Mouse (Mus musculus) kidney, embryonic 16.5 days (tissue): ENCODE measurements around the gene Iqsec2. TPM values are rescaled to one million over a fixed set of nuclear protein-coding genes. Genes with fewer than 3 reads are reported as not detected.

Experiments
- ATAC-seq: fragments of 200-750 bp; cut with Nextera tagmentation; 2 replicates; pipeline ENCODE4 v1.8.0; 2017; ENCODE audit warnings: moderate TSS enrichment; ENCODE audit not compliant: low FRiP score, low TSS enrichment
- H3K27ac ChIP-seq: fragments of 300-500 bp; sonication (generic); 2 replicates; pipeline ENCODE4 v1.5.1; 2014; ENCODE audit warnings: low read length
- H3K27me3 ChIP-seq: fragments of 300-500 bp; sonication (generic); 2 replicates; pipeline ENCODE4 v1.6.1; 2014; ENCODE audit warnings: low read length, control low read depth, mixed read lengths; ENCODE audit not compliant: insufficient read depth
- H3K36me3 ChIP-seq: fragments of 300-500 bp; sonication (generic); 2 replicates; pipeline ENCODE4 v1.6.1; 2014; ENCODE audit warnings: low read length, control low read depth, mixed read lengths; ENCODE audit not compliant: insufficient read depth
- H3K4me1 ChIP-seq: fragments of 300-500 bp; sonication (generic); 2 replicates; pipeline ENCODE4 v1.6.1; 2014; ENCODE audit warnings: low read length, control low read depth, mixed read lengths; ENCODE audit not compliant: insufficient read depth
- H3K4me2 ChIP-seq: fragments of 300-500 bp; sonication (generic); replicated peaks from 2 replicates; pipeline ENCODE4 v1.6.1; 2014; ENCODE audit warnings: low read depth, low read length
- H3K4me3 ChIP-seq: fragments of 300-500 bp; sonication (generic); 2 replicates; pipeline ENCODE4 v1.5.1; 2014; ENCODE audit warnings: mild to moderate bottlenecking, low read length
- H3K9ac ChIP-seq: fragments of 300-500 bp; sonication (generic); replicated peaks from 2 replicates; pipeline ENCODE4 v1.6.1; 2014; ENCODE audit warnings: low read length
- H3K9me3 ChIP-seq: fragments of 300-500 bp; sonication (generic); 2 replicates; pipeline ENCODE4 v1.6.1; 2016; ENCODE audit warnings: low read length, control low read depth
- WGBS: fragments of 180-500 bp; shearing (Covaris S2); extraction: QIAGEN DNeasy Blood & Tissue Kit; methylation state at CpG from one replicate; pipeline ENCODE4 v1.1.7; 2014; 5-methylcytosine and 5-hydroxymethylcytosine counted together
- polyA plus RNA-seq: library from polyadenylated mRNA; unstranded; fragments of >200 nt; fragmentation: Nextera tagmentation; extraction: Ambion mirVana; gene quantifications from 2 replicates; pipeline ENCODE4 v1.2.1, GENCODE M21; 2015

Iqsec2 gene
- polyA plus RNA-seq, 1 experiment from 2014 or later, result 5.3 TPM

- H3K27ac ChIP-seq, result no peak overlapping the region
- no peak overlapping the region for H3K9ac ChIP-seq
- H3K4me1 ChIP-seq, result peaks cover 5% of the 10 kb centered on the region; the same call in 1 of the 2 replicates
- H3K27me3 ChIP-seq, result peaks cover 56% of the 10 kb centered on the region
- no peaks in the 10 kb centered on the region for H3K36me3 ChIP-seq
- H3K4me2 ChIP-seq, result 0 out of 2 replicates have a peak overlapping the region, but pooled peaks have one; percentile 12
- H3K4me3 ChIP-seq, result no peak overlapping the region
- peak; percentile 86 for ATAC-seq
- H3K9me3 ChIP-seq, result no peaks in the 10 kb centered on the region
- WGBS, result 42% methylated on average over 5 of the region's 5 CpGs
Observed at GRCm38 (mm10) chrX:152147451-152148116, 3.5 kb downstream of the Iqsec2 start.

GRCm38 (mm10) chrX:152148706-152149105, 4.6 kb downstream of the Iqsec2 start:
- Histone ChIP-seq H3K4me3 (no peak overlapping the region), H3K27ac (no peak overlapping the region), H3K9ac (no peak overlapping the region), H3K27me3 (peaks cover 52% of the 10 kb centered on the region), H3K4me2 (no peak overlapping the region), H3K36me3 (no peaks in the 10 kb centered on the region), H3K4me1 (peaks cover 5% of the 10 kb centered on the region; the same call in 1 of the 2 replicates), H3K9me3 (no peaks in the 10 kb centered on the region)
- WGBS, result 87% methylated on average over 5 of the region's 5 CpGs
- ATAC-seq, result no peak

- Histone ChIP-seq H3K9me3 (no peaks in the 10 kb centered on the region), H3K27ac (no peak overlapping the region), H3K27me3 (peaks cover 36% of the 10 kb centered on the region; the same call in 1 of the 2 replicates), H3K9ac (no peak overlapping the region), H3K4me1 (peaks cover 3% of the 10 kb centered on the region; the same call in 1 of the 2 replicates), H3K36me3 (no peaks in the 10 kb centered on the region), H3K4me3 (no peak overlapping the region), H3K4me2 (no peak overlapping the region)
- 15% methylated on average over 6 of the region's 6 CpGs for WGBS
- ATAC-seq, result no peak; the same call in 1 of the 2 replicates
Observed at GRCm38 (mm10) chrX:152151709-152152108, 7.6 kb downstream of the Iqsec2 start.

GRCm38 (mm10) chrX:152158294-152158693, 14.2 kb downstream of the Iqsec2 start:
- Histone ChIP-seq H3K36me3 (no peaks in the 10 kb centered on the region), H3K9me3 (no peaks in the 10 kb centered on the region), H3K4me1 (no peaks in the 10 kb centered on the region), H3K27me3 (peaks cover 31% of the 10 kb centered on the region; the same call in 1 of the 2 replicates), H3K4me2 (no peak overlapping the region), H3K9ac (no peak overlapping the region), H3K27ac (no peak overlapping the region), H3K4me3 (no peak overlapping the region)
- 68% methylated on average over 3 of the region's 3 CpGs for WGBS
- no peak for ATAC-seq

GRCm38 (mm10) chrX:152161404-152161803, 17.3 kb downstream of the Iqsec2 start:
- peaks cover 25% of the 10 kb centered on the region; the same call in 1 of the 2 replicates for H3K27me3 ChIP-seq
- ATAC-seq, result no peak
- WGBS, result 90% methylated on average over 4 of the region's 4 CpGs
- no peaks in the 10 kb centered on the region for H3K36me3 ChIP-seq
- no peak overlapping the region for H3K27ac ChIP-seq
- no peak overlapping the region for H3K4me3 ChIP-seq
- no peak overlapping the region for H3K4me2 ChIP-seq
- H3K9me3 ChIP-seq, result no peaks in the 10 kb centered on the region
- H3K9ac ChIP-seq, result no peak overlapping the region
- H3K4me1 ChIP-seq, result no peaks in the 10 kb centered on the region

GRCm38 (mm10) chrX:152164061-152164460, 20.0 kb downstream of the Iqsec2 start:
- no peaks in the 10 kb centered on the region for H3K4me1 ChIP-seq
- ATAC-seq, result no peak
- H3K27ac ChIP-seq, result no peak overlapping the region
- no peak overlapping the region for H3K9ac ChIP-seq
- no peaks in the 10 kb centered on the region for H3K36me3 ChIP-seq
- no peaks in the 10 kb centered on the region for H3K9me3 ChIP-seq
- no peak overlapping the region for H3K4me2 ChIP-seq
- H3K27me3 ChIP-seq, result peaks cover 45% of the 10 kb centered on the region
- no peak overlapping the region for H3K4me3 ChIP-seq

- no peak overlapping the region for H3K4me3 ChIP-seq
- 81% methylated on average over 6 of the region's 6 CpGs for WGBS
- ATAC-seq, result no peak
- H3K4me1 ChIP-seq, result no peaks in the 10 kb centered on the region
- no peaks in the 10 kb centered on the region for H3K36me3 ChIP-seq
- H3K4me2 ChIP-seq, result no peak overlapping the region
- H3K27me3 ChIP-seq, result peaks cover 58% of the 10 kb centered on the region
- no peaks in the 10 kb centered on the region for H3K9me3 ChIP-seq
- H3K27ac ChIP-seq, result no peak overlapping the region
- H3K9ac ChIP-seq, result no peak overlapping the region
Observed at GRCm38 (mm10) chrX:152166161-152166560, 22.1 kb downstream of the Iqsec2 start.

GRCm38 (mm10) chrX:152168521-152168920, 24.5 kb downstream of the Iqsec2 start:
- ATAC-seq, result no peak
- no peak overlapping the region for H3K4me2 ChIP-seq
- H3K4me1 ChIP-seq, result no peaks in the 10 kb centered on the region
- H3K4me3 ChIP-seq, result no peak overlapping the region
- WGBS, result 71% methylated on average over 1 of the region's 1 CpGs
- H3K9ac ChIP-seq, result no peak overlapping the region
- H3K27ac ChIP-seq, result no peak overlapping the region
- no peaks in the 10 kb centered on the region for H3K36me3 ChIP-seq
- peaks cover 62% of the 10 kb centered on the region for H3K27me3 ChIP-seq
- no peaks in the 10 kb centered on the region for H3K9me3 ChIP-seq

- Histone ChIP-seq H3K9me3 (no peaks in the 10 kb centered on the region), H3K27me3 (peaks cover 56% of the 10 kb centered on the region), H3K27ac (no peak overlapping the region), H3K9ac (no peak overlapping the region), H3K4me3 (no peak overlapping the region), H3K4me2 (no peak overlapping the region), H3K36me3 (no peaks in the 10 kb centered on the region), H3K4me1 (no peaks in the 10 kb centered on the region)
- WGBS, result 50% methylated on average over 6 of the region's 6 CpGs
- peak; percentile 69 for ATAC-seq
Observed at GRCm38 (mm10) chrX:152171041-152172026, 27.3 kb downstream of the Iqsec2 start.
